Mouse (Mus musculus) embryo, embryonic 9.5 days (tissue): ENCODE measurements around the gene Olfr1428.
"Not testable (repeated sequence)": the region's sequence is repeated elsewhere in the genome, so short reads cannot be mapped to it uniquely, and the experiment has no call there.

ENCODE experiments used
- DNase-seq: peaks from one replicate; pipeline ENCODE4 v3.0.0-alpha.2; 2017; ENCODE audit errors: extremely low spot score

Olfr1428 gene

GRCm38 (mm10) chr19:12115797-12116196 lies at the start of gene Olfr1428:
TSS of gene Olfr1428 (minus strand) at chr19:12115897.
- no peak for DNase-seq

- DNase-seq = no peak
These were observed 29.8 kb upstream of the Olfr1428 start for GRCm38 (mm10) chr19:12145452-12145851.

GRCm38 (mm10) chr19:12143356-12143755 lies 27.7 kb upstream of the Olfr1428 start:
- no peak for DNase-seq

GRCm38 (mm10) chr19:12134289-12134688 lies 18.6 kb upstream of the Olfr1428 start:
- peak; percentile 10 for DNase-seq

- DNase-seq = no peak
These were observed 7.4 kb upstream of the Olfr1428 start, which contains the start of gene Olfr76 for GRCm38 (mm10) chr19:12123103-12123502. TSS of gene Olfr76 (minus strand) at chr19:12123203.

- no peak for DNase-seq
These were observed 767 bp upstream of the Olfr1428 start for GRCm38 (mm10) chr19:12116464-12116863.

GRCm38 (mm10) chr19:12113807-12114206 lies 1.9 kb downstream of the Olfr1428 start:
- no peak for DNase-seq

GRCm38 (mm10) chr19:12104541-12104940 lies 11.2 kb downstream of the Olfr1428 start:
- DNase-seq = no peak

- no peak for DNase-seq
These were observed 12.5 kb downstream of the Olfr1428 start, which contains the start of gene Olfr1427 for GRCm38 (mm10) chr19:12103234-12103633. TSS of gene Olfr1427 (minus strand) at chr19:12103334.

GRCm38 (mm10) chr19:12091913-12092312 lies 23.8 kb downstream of the Olfr1428 start, which contains the start of gene Olfr1426:
TSS of gene Olfr1426 (minus strand) at chr19:12092013.
- no peak for DNase-seq

GRCm38 (mm10) chr19:12077631-12078030 lies 38.1 kb downstream of the Olfr1428 start, which contains the start of gene Olfr1425:
TSS of gene Olfr1425 (minus strand) at chr19:12077731.
- DNase-seq = not testable (repeated sequence)

GRCm38 (mm10) chr19:12069546-12069945 lies 46.2 kb downstream of the Olfr1428 start:
- DNase-seq = not testable (repeated sequence)

GRCm38 (mm10) chr19:12067806-12068205 lies 47.9 kb downstream of the Olfr1428 start:
- DNase-seq = not testable (repeated sequence)

- not testable (repeated sequence) for DNase-seq
These were observed 53.1 kb downstream of the Olfr1428 start, which contains the start of gene Olfr1424 for GRCm38 (mm10) chr19:12062582-12062981. TSS of gene Olfr1424 (minus strand) at chr19:12062682.
